Mouse (Mus musculus) erythroblast, embryonic 14.5 days (primary cell): ENCODE results near the gene Dpp6.

Experiments
- GATA1 ChIP-seq: IDR thresholded peaks from 2 replicates; pipeline ENCODE4 v1.6.1; 2012; ENCODE audit warnings: low read length, inconsistent platforms, mixed read lengths
- TAL1 ChIP-seq: IDR thresholded peaks from 3 replicates; pipeline ENCODE4 v1.6.1; 2012; ENCODE audit warnings: low read length, inconsistent platforms, mixed read lengths

DNA sequence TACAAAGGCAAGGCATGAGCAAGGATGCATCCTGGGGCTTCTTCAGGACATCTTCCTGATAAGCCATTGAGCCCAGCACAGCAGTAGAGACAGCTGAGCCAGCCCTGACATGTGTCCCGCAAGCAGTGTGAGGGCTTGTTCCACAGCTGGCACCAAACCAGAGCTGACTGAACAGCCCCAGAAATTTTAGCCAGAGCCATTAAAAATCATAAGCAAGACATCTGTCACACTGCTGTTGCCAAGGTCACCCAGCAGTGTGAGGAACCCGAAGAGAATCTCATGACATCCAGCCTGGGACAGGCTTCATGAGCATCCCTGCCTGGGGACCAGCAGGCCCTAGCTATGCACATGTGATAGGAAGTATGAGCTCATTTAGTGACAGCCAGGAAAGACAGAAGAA lies 438.2 kb downstream of the Dpp6 start:
- TF ChIP-seq GATA1 (no peak), TAL1 (no peak)
